11 mouse cellular contexts compared by ENCODE assay signal in genomic region chr2:60172531-60172914, GRCm38 (mm10). TPM values are rescaled to one million over a fixed set of nuclear protein-coding genes. Genes with fewer than 3 reads are reported as not detected.
DNase-seq lines count a peak whose midpoint lies in the region; ATAC-seq and TF ChIP-seq lines count a peak whose summit lies in the region.
"Had no signal": no experiment of that assay in that cellular context is flagged by ENCODE, and none has a peak within 500 bp of the region (broad histone marks: within the 10 kb centered on the region; RNA-seq: fewer than 3 reads in every experiment).

No protein-coding gene starts in this region.

- no peaks in the 10 kb centered on the region for H3K36me3 ChIP-seq in liver, adult 2 months (ENCODE audit: control insufficient read depth, insufficient read depth, low read length)
- H3K36me3 ChIP-seq in liver, embryonic 11.5 days (ENCODE audit: control insufficient read depth, insufficient read depth, low read length), result no peaks in the 10 kb centered on the region
- H3K36me3 ChIP-seq: limb, embryonic 15.5 days had no signal

- no peaks in the 10 kb centered on the region for H3K27me3 ChIP-seq in liver, adult 2 months (ENCODE audit: control insufficient read depth, insufficient read depth, low read length)
- H3K27me3 ChIP-seq in liver, embryonic 11.5 days (replicated peaks; ENCODE audit: control insufficient read depth, insufficient read depth, low read length), result no peaks in the 10 kb centered on the region
- H3K27me3 ChIP-seq: limb, embryonic 15.5 days had no signal

- H3K4me1 ChIP-seq in liver, adult 2 months (ENCODE audit: control insufficient read depth, insufficient read depth, low read length), result no peaks in the 10 kb centered on the region
- no peaks in the 10 kb centered on the region for H3K4me1 ChIP-seq in liver, embryonic 11.5 days (replicated peaks; ENCODE audit: control insufficient read depth, insufficient read depth, low read length)

- H3K9ac ChIP-seq in liver, adult 2 months (ENCODE audit: low read depth, low read length), result no peak overlapping the region
- no peak overlapping the region for H3K9ac ChIP-seq in liver, embryonic 11.5 days (ENCODE audit: low read depth, low read length)
- H3K9ac ChIP-seq: limb, embryonic 15.5 days had no signal

- 84% methylated on average over 2 of the region's 2 CpGs for WGBS in liver, adult 2 months
- 53% methylated on average over 2 of the region's 2 CpGs for WGBS in liver, embryonic 11.5 days

- TF ChIP-seq POLR2A in liver, adult 2 months (IDR thresholded peaks at IDR 0.05; ENCODE audit: extremely low read depth, insufficient read depth, low read length), result no peak

- TF ChIP-seq CTCF in liver, adult 2 months (IDR thresholded peaks at IDR 0.05; ENCODE audit: low read depth, low read length), result no peak

- H3K4me2 ChIP-seq in liver, embryonic 11.5 days, result no peak overlapping the region
- H3K4me2 ChIP-seq: limb, embryonic 15.5 days had no signal

- peak; percentile 16 for DNase-seq in liver, adult 2 months (ENCODE audit: extremely low read depth, low read depth, low spot score)
- DNase-seq in liver, embryonic 11.5 days (ENCODE audit: low spot score), result no peak
- DNase-seq in c-Kit-positive CD71-negative TER-119-negative erythroid progenitor cells, embryonic 14.5 days (ENCODE audit: low read depth), result peak; percentile 51
- peak; percentile 63 for DNase-seq in lung, postnatal 36 days
- peak; percentile 76 to 79 for DNase-seq in spleen, postnatal 36 days (ENCODE audit: low spot score in 2 of 2)
- DNase-seq in right cerebral cortex, postnatal 4 days, result no peak
- DNase-seq in urinary bladder, postnatal 10 days (ENCODE audit: low spot score), result no peak
- DNase-seq in urinary bladder, adult 2 months (ENCODE audit: low spot score), result no peak

- H3K79me2 ChIP-seq in liver, adult 2 months (ENCODE audit: control insufficient read depth, insufficient read depth, low read length), result no peaks in the 10 kb centered on the region

- no peak overlapping the region for H3K27ac ChIP-seq in liver, adult 2 months (replicated peaks; ENCODE audit: insufficient read depth, low read depth, low read length)
- H3K27ac ChIP-seq in liver, embryonic 11.5 days (ENCODE audit: low read depth, low read length), result no peak overlapping the region
- H3K27ac ChIP-seq: kidney, postnatal 0 days; limb, embryonic 15.5 days had no signal

- no peak overlapping the region for H3K4me3 ChIP-seq in liver, adult 2 months (ENCODE audit: insufficient read depth, low read depth, low read length)
- H3K4me3 ChIP-seq in liver, embryonic 11.5 days (ENCODE audit: low read depth, low read length), result no peak overlapping the region
- H3K4me3 ChIP-seq: limb, embryonic 15.5 days; myocyte had no signal

- ATAC-seq in liver, embryonic 11.5 days (replicated peaks; ENCODE audit: low FRiP score), result no peak

- H3K9me3 ChIP-seq in liver, embryonic 11.5 days (ENCODE audit: control insufficient read depth, low read length), result no peaks in the 10 kb centered on the region
- H3K9me3 ChIP-seq: limb, embryonic 15.5 days had no signal

RNA-seq across cellular contexts. Expression of gene Baz2b, which starts 37.1 kb away (rescaled TPM):
- 23.0 and 23.5 TPM in 2 replicates for total RNA-seq in liver, adult 2 months (2014; rRNA removed)
- 2.9 and 4.8 TPM in 2 replicates for polyA plus RNA-seq in liver, adult 2 months (2012; rRNA removed)
- polyA plus RNA-seq in liver, embryonic 11.5 days (2014; fragmentation: Nextera tagmentation; extraction: Ambion mirVana), result 31.5 and 35.2 TPM in 2 replicates
- 28.8 and 33.9 TPM in 2 replicates for polyA plus RNA-seq in urinary bladder, adult 2 months (2012; rRNA removed)

RNA-seq across cellular contexts. Expression of gene March7, which starts 37.2 kb away (rescaled TPM):
- 31.5 and 37.6 TPM in 2 replicates for total RNA-seq in liver, adult 2 months (2014; rRNA removed)
- polyA plus RNA-seq in liver, adult 2 months (2012; rRNA removed), result 4.1 and 4.7 TPM in 2 replicates
- 48.5 and 50.1 TPM in 2 replicates for polyA plus RNA-seq in liver, embryonic 11.5 days (2014; fragmentation: Nextera tagmentation; extraction: Ambion mirVana)
- 51.1 and 57.3 TPM in 2 replicates for polyA plus RNA-seq in urinary bladder, adult 2 months (2012; rRNA removed)

Comparison
In these comparisons a context has a peak if more than half of its experiments do, and no peak if none do; other contexts are left out.
1. DNase-seq: peak in liver, adult 2 months (single experiment), c-Kit-positive CD71-negative TER-119-negative erythroid progenitor cells, embryonic 14.5 days (single experiment), lung, postnatal 36 days (single experiment) and spleen, postnatal 36 days (2 of 2); none in liver, embryonic 11.5 days (single experiment), right cerebral cortex, postnatal 4 days (single experiment), urinary bladder, postnatal 10 days (single experiment) and urinary bladder, adult 2 months (single experiment).